Mouse (Mus musculus) intestine, postnatal 0 days (tissue): ENCODE data around the gene Flt3. TPM values are rescaled to one million over a fixed set of nuclear protein-coding genes. Genes with fewer than 3 reads are reported as not detected.

Experiments
- ATAC-seq: fragments of 200-750 bp; cut with Nextera tagmentation; 2 replicates; pipeline ENCODE4 v1.8.0; 2017; ENCODE audit warnings: mild to moderate bottlenecking, moderate TSS enrichment, moderate library complexity
- H3K27ac ChIP-seq: fragments of 300-500 bp; sonication (generic); 2 replicates; pipeline ENCODE4 v1.5.1; 2014; ENCODE audit warnings: mild to moderate bottlenecking, low read depth, low read length, moderate library complexity
- H3K27me3 ChIP-seq: fragments of 300-500 bp; sonication (generic); replicated peaks from 2 replicates; pipeline ENCODE4 v1.6.1; 2014; ENCODE audit warnings: low read length, mixed read lengths; ENCODE audit not compliant: control insufficient read depth, insufficient read depth
- H3K36me3 ChIP-seq: fragments of 300-500 bp; sonication (generic); 2 replicates; pipeline ENCODE4 v1.6.1; 2014; ENCODE audit warnings: mild to moderate bottlenecking, moderate library complexity; ENCODE audit not compliant: control insufficient read depth, insufficient read depth
- H3K4me1 ChIP-seq: fragments of 300-500 bp; sonication (generic); replicated peaks from 2 replicates; pipeline ENCODE4 v1.6.1; 2014; ENCODE audit warnings: antibody characterized with exemption, low read length, mixed read lengths; ENCODE audit not compliant: control insufficient read depth, insufficient read depth
- H3K4me2 ChIP-seq: fragments of 300-500 bp; sonication (generic); replicated peaks from 2 replicates; pipeline ENCODE4 v1.6.1; 2014; ENCODE audit warnings: low read depth, mild to moderate bottlenecking, moderate library complexity
- H3K4me3 ChIP-seq: fragments of 300-500 bp; sonication (generic); 2 replicates; pipeline ENCODE4 v1.5.1; 2014; ENCODE audit warnings: low read depth, low read length
- H3K9ac ChIP-seq: fragments of 300-500 bp; sonication (generic); 2 replicates; pipeline ENCODE4 v1.6.1; 2014; ENCODE audit warnings: mild to moderate bottlenecking, low read depth, low read length
- H3K9me3 ChIP-seq: fragments of 300-500 bp; sonication (generic); 2 replicates; pipeline ENCODE4 v1.6.1; 2016; ENCODE audit warnings: mixed run types; ENCODE audit not compliant: control insufficient read depth
- CTCF ChIP-seq: sonication (generic); IDR thresholded peaks from 2 replicates; pipeline ENCODE4 v1.5.1; 2016; ENCODE audit warnings: low read depth, mild to moderate bottlenecking, control low read depth, antibody characterized with exemption, moderate library complexity
- WGBS: fragments of 180-500 bp; shearing (Covaris S2); extraction: QIAGEN DNeasy Blood & Tissue Kit; methylation state at CpG from one replicate; pipeline ENCODE4 v1.1.7; 2014; 5-methylcytosine and 5-hydroxymethylcytosine counted together
- polyA plus RNA-seq: library from polyadenylated mRNA; unstranded; fragments of >200 nt; fragmentation: Nextera tagmentation; extraction: Ambion mirVana; gene quantifications from 2 replicates; pipeline ENCODE4 v1.2.1, GENCODE M21; 2015

Gene Flt3
- polyA plus RNA-seq, 1 experiment from 2014 or later, result 0.26 TPM

DNA sequence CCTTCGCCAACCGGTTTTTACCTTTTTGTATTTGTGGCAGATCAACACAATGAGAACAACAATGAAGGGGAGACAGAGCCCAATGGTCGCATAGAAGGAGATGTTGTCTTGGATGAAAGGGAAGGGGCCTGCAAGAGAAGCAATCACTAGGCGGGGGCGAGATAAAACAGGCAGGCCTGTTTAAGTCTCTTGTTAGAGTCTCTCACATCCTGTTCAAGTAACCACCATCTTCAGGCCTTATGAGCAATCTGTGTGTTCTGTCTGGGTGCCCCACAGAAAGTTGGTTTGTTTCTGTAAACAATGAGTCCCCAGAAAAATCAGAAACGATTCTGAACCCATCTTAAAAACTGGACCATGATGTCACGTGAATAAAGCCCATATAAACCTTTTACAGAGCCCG is 45.3 kb downstream of the Flt3 start:
- ATAC-seq, result no peak

GRCm38 (mm10) chr5:147354161-147354780 is 46.0 kb downstream of the Flt3 start:
- WGBS, result 67% methylated on average over 17 of the region's 17 CpGs
- no peak overlapping the region for H3K9ac ChIP-seq
- ATAC-seq, result no peak

More for the DNA sequence above, 45.3 kb downstream of the Flt3 start:
- WGBS, result 75% methylated on average over 8 of the region's 8 CpGs
- H3K4me1 ChIP-seq, result no peaks in the 10 kb centered on the region
- no peak overlapping the region for H3K4me2 ChIP-seq
- H3K27ac ChIP-seq, result no peak overlapping the region
- H3K4me3 ChIP-seq, result no peak overlapping the region
- no peak overlapping the region for H3K9ac ChIP-seq
- no peaks in the 10 kb centered on the region for H3K9me3 ChIP-seq
- TF ChIP-seq CTCF, result no peak
- no peaks in the 10 kb centered on the region for H3K27me3 ChIP-seq
- H3K36me3 ChIP-seq, result no peaks in the 10 kb centered on the region

DNA sequence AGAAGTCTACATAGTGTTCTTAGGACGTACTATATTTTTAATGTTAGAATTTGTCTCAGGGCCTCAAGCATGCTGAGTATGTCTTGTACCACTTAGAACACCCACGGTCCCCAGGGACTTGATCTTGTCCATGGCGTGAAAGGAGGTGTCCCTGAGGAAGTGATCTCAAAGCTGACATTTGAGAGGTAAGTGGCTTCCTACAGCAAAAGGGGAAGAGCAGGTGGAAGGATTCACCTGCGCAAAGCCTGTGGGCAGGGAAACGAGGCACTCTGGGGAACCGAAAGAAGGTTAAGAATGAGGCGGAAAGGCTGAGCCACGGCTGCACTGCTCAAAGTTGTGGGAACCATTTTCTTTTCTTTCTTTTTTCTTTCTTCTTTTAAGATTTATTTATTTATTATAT is 48.4 kb downstream of the Flt3 start:
- Histone ChIP-seq H3K36me3 (no peaks in the 10 kb centered on the region), H3K9me3 (no peaks in the 10 kb centered on the region), H3K4me3 (no peak overlapping the region), H3K9ac (no peak overlapping the region), H3K27me3 (no peaks in the 10 kb centered on the region), H3K4me1 (no peaks in the 10 kb centered on the region), H3K27ac (no peak overlapping the region), H3K4me2 (no peak overlapping the region)
- TF ChIP-seq CTCF, result no peak
- WGBS, result 92% methylated on average over 8 of the region's 8 CpGs
- ATAC-seq, result no peak

More at GRCm38 (mm10) chr5:147354161-147354780, 46.0 kb downstream of the Flt3 start:
- Histone ChIP-seq H3K4me2 (no peak overlapping the region), H3K27ac (no peak overlapping the region), H3K4me3 (no peak overlapping the region), H3K36me3 (no peaks in the 10 kb centered on the region), H3K9me3 (no peaks in the 10 kb centered on the region), H3K4me1 (no peaks in the 10 kb centered on the region), H3K27me3 (no peaks in the 10 kb centered on the region)
- no peak for TF ChIP-seq CTCF

GRCm38 (mm10) chr5:147345981-147346380 is 54.3 kb downstream of the Flt3 start:
- Histone ChIP-seq H3K36me3 (no peaks in the 10 kb centered on the region), H3K9ac (no peak overlapping the region), H3K4me2 (no peak overlapping the region), H3K9me3 (no peaks in the 10 kb centered on the region), H3K27ac (no peak overlapping the region), H3K27me3 (no peaks in the 10 kb centered on the region), H3K4me1 (no peaks in the 10 kb centered on the region), H3K4me3 (no peak overlapping the region)
- no peak for ATAC-seq
- WGBS, result 83% methylated on average over 1 of the region's 1 CpGs
- no peak for TF ChIP-seq CTCF

GRCm38 (mm10) chr5:147343904-147344303 is 56.4 kb downstream of the Flt3 start:
- no peaks in the 10 kb centered on the region for H3K4me1 ChIP-seq
- H3K36me3 ChIP-seq, result no peaks in the 10 kb centered on the region
- H3K4me2 ChIP-seq, result no peak overlapping the region
- H3K27me3 ChIP-seq, result no peaks in the 10 kb centered on the region
- no peak overlapping the region for H3K9ac ChIP-seq
- H3K4me3 ChIP-seq, result no peak overlapping the region
- H3K9me3 ChIP-seq, result no peaks in the 10 kb centered on the region
- no peak for TF ChIP-seq CTCF
- WGBS, result 83% methylated on average over 10 of the region's 10 CpGs
- no peak overlapping the region for H3K27ac ChIP-seq
- no peak for ATAC-seq

GRCm38 (mm10) chr5:147342901-147343300 is 57.4 kb downstream of the Flt3 start:
- H3K27ac ChIP-seq, result no peak overlapping the region
- H3K4me3 ChIP-seq, result no peak overlapping the region
- no peak for ATAC-seq
- WGBS, result 89% methylated on average over 6 of the region's 6 CpGs
- H3K9me3 ChIP-seq, result no peaks in the 10 kb centered on the region
- H3K4me2 ChIP-seq, result no peak overlapping the region
- no peaks in the 10 kb centered on the region for H3K36me3 ChIP-seq
- H3K4me1 ChIP-seq, result no peaks in the 10 kb centered on the region
- no peaks in the 10 kb centered on the region for H3K27me3 ChIP-seq
- H3K9ac ChIP-seq, result no peak overlapping the region
- TF ChIP-seq CTCF, result no peak
